Mouse (Mus musculus) kidney, embryonic 15.5 days (tissue): ENCODE measurements around the gene Tmem120a. TPM values are rescaled to one million over a fixed set of nuclear protein-coding genes. Genes with fewer than 3 reads are reported as not detected.
A peak's percentile ranks its signal among the peaks of the same experiment; 100 is the strongest.

Experiments
- ATAC-seq: fragments of 200-750 bp; cut with Nextera tagmentation; replicated peaks from 2 replicates; pipeline ENCODE4 v1.8.0; 2017; ENCODE audit warnings: moderate TSS enrichment; ENCODE audit not compliant: low FRiP score
- H3K27ac ChIP-seq: fragments of 300-500 bp; sonication (generic); 2 replicates; pipeline ENCODE4 v1.5.1; 2015; ENCODE audit warnings: mild to moderate bottlenecking, inconsistent platforms
- H3K27me3 ChIP-seq: fragments of 300-500 bp; sonication (generic); 2 replicates; pipeline ENCODE4 v1.6.1; 2015; ENCODE audit warnings: inconsistent platforms
- H3K36me3 ChIP-seq: fragments of 300-500 bp; sonication (generic); 2 replicates; pipeline ENCODE4 v1.6.1; 2015; ENCODE audit warnings: inconsistent platforms
- H3K4me1 ChIP-seq: fragments of 300-500 bp; sonication (generic); 2 replicates; pipeline ENCODE4 v1.6.1; 2015; ENCODE audit warnings: inconsistent platforms
- H3K4me2 ChIP-seq: fragments of 300-500 bp; sonication (generic); 2 replicates; pipeline ENCODE4 v1.6.1; 2015; ENCODE audit warnings: moderate library complexity, mild to moderate bottlenecking, inconsistent platforms
- H3K4me3 ChIP-seq: fragments of 300-500 bp; sonication (generic); replicated peaks from 2 replicates; pipeline ENCODE4 v1.5.1; 2015; ENCODE audit warnings: mild to moderate bottlenecking, inconsistent platforms
- H3K9ac ChIP-seq: fragments of 300-500 bp; sonication (generic); 2 replicates; pipeline ENCODE4 v1.6.1; 2015; ENCODE audit warnings: mild to moderate bottlenecking, inconsistent platforms
- H3K9me3 ChIP-seq: fragments of 300-500 bp; sonication (generic); replicated peaks from 2 replicates; pipeline ENCODE4 v1.6.1; 2016; ENCODE audit warnings: inconsistent platforms
- WGBS: fragments of 180-500 bp; shearing (Covaris S2); methylation state at CpG from one replicate; pipeline ENCODE4 v1.1.7; 2015; ENCODE audit warnings: mixed read lengths; 5-methylcytosine and 5-hydroxymethylcytosine counted together
- polyA plus RNA-seq: library from polyadenylated mRNA; unstranded; fragments of >200 nt; fragmentation: Nextera tagmentation; extraction: Ambion mirVana; gene quantifications from 2 replicates; pipeline ENCODE4 v1.2.1, GENCODE M21; 2015

Tmem120a gene
- polyA plus RNA-seq, 1 experiment from 2014 or later = 68.1 TPM

GRCm38 (mm10) chr5:135751041-135751440, 6.8 kb upstream of the Tmem120a start:
- 82% methylated on average over 1 of the region's 1 CpGs for WGBS
- Histone ChIP-seq H3K9me3 (peaks cover 7% of the 10 kb centered on the region), H3K36me3 (no peaks in the 10 kb centered on the region), H3K4me3 (no peak overlapping the region), H3K27me3 (no peaks in the 10 kb centered on the region), H3K4me2 (no peak overlapping the region), H3K27ac (no peak overlapping the region), H3K9ac (no peak overlapping the region), H3K4me1 (no peaks in the 10 kb centered on the region)
- no peak for ATAC-seq

GRCm38 (mm10) chr5:135744742-135745141, 494 bp upstream of the Tmem120a start:
- 21% methylated on average over 12 of the region's 12 CpGs for WGBS
- Histone ChIP-seq H3K27ac (peak overlapping the region; percentile 84), H3K4me1 (peaks cover 28% of the 10 kb centered on the region), H3K9ac (peak overlapping the region; percentile 34; the same call in 1 of the 2 replicates), H3K4me3 (peak overlapping the region; percentile 68), H3K36me3 (peaks cover 19% of the 10 kb centered on the region), H3K9me3 (peaks cover 7% of the 10 kb centered on the region), H3K27me3 (no peaks in the 10 kb centered on the region), H3K4me2 (peak overlapping the region; percentile 88)
- peak; percentile 20 for ATAC-seq

GRCm38 (mm10) chr5:135742941-135743740, 1.1 kb downstream of the Tmem120a start:
- 18% methylated on average over 18 of the region's 18 CpGs for WGBS
- Histone ChIP-seq H3K27me3 (no peaks in the 10 kb centered on the region), H3K27ac (peak overlapping the region; percentile 84), H3K9me3 (peaks cover 7% of the 10 kb centered on the region), H3K4me1 (peaks cover 30% of the 10 kb centered on the region), H3K4me2 (peak overlapping the region; percentile 88), H3K4me3 (peak overlapping the region; percentile 68), H3K36me3 (peaks cover 31% of the 10 kb centered on the region), H3K9ac (peak overlapping the region; percentile 66)
- ATAC-seq = peak; percentile 69

- Histone ChIP-seq H3K36me3 (peaks cover 40% of the 10 kb centered on the region), H3K4me3 (no peak overlapping the region), H3K9ac (no peak overlapping the region), H3K9me3 (no peaks in the 10 kb centered on the region), H3K4me1 (peaks cover 30% of the 10 kb centered on the region), H3K27ac (no peak overlapping the region), H3K4me2 (no peak overlapping the region), H3K27me3 (no peaks in the 10 kb centered on the region)
- 55% methylated on average over 10 of the region's 10 CpGs for WGBS
- no peak for ATAC-seq
These were observed 2.1 kb downstream of the Tmem120a start for GRCm38 (mm10) chr5:135742156-135742555.

GRCm38 (mm10) chr5:135738266-135738665, 6.0 kb downstream of the Tmem120a start:
- Histone ChIP-seq H3K9me3 (no peaks in the 10 kb centered on the region), H3K4me1 (peaks cover 17% of the 10 kb centered on the region), H3K27me3 (no peaks in the 10 kb centered on the region), H3K36me3 (peaks cover 79% of the 10 kb centered on the region), H3K4me3 (no peak overlapping the region), H3K9ac (no peak overlapping the region), H3K4me2 (no peak overlapping the region), H3K27ac (0 out of 2 replicates have a peak overlapping the region, but pooled peaks have one; percentile 6)
- ATAC-seq = no peak
- 18% methylated on average over 6 of the region's 6 CpGs for WGBS

GRCm38 (mm10) chr5:135737154-135737553, 7.1 kb downstream of the Tmem120a start:
- 79% methylated on average over 7 of the region's 7 CpGs for WGBS
- no peak overlapping the region for H3K27ac ChIP-seq
- H3K36me3 ChIP-seq = peaks cover 90% of the 10 kb centered on the region
- no peak overlapping the region for H3K4me2 ChIP-seq
- H3K4me1 ChIP-seq = peaks cover 6% of the 10 kb centered on the region; the same call in 1 of the 2 replicates
- no peaks in the 10 kb centered on the region for H3K9me3 ChIP-seq
- no peaks in the 10 kb centered on the region for H3K27me3 ChIP-seq
- H3K4me3 ChIP-seq = no peak overlapping the region
- no peak for ATAC-seq
- H3K9ac ChIP-seq = no peak overlapping the region

GRCm38 (mm10) chr5:135736544-135736943, 7.7 kb downstream of the Tmem120a start:
- 90% methylated on average over 16 of the region's 16 CpGs for WGBS
- Histone ChIP-seq H3K27ac (no peak overlapping the region), H3K36me3 (peaks cover 93% of the 10 kb centered on the region), H3K4me3 (no peak overlapping the region), H3K4me1 (0 out of 2 replicates have a peak, but pooled peaks cover 2% of the 10 kb centered on the region), H3K4me2 (no peak overlapping the region), H3K9me3 (no peaks in the 10 kb centered on the region), H3K9ac (no peak overlapping the region), H3K27me3 (no peaks in the 10 kb centered on the region)
- no peak for ATAC-seq

GRCm38 (mm10) chr5:135735741-135736140, 8.5 kb downstream of the Tmem120a start:
- ATAC-seq = no peak
- Histone ChIP-seq H3K36me3 (peaks cover 93% of the 10 kb centered on the region), H3K27me3 (no peaks in the 10 kb centered on the region), H3K4me1 (0 out of 2 replicates have a peak, but pooled peaks cover 2% of the 10 kb centered on the region), H3K9me3 (no peaks in the 10 kb centered on the region), H3K4me2 (no peak overlapping the region), H3K9ac (no peak overlapping the region), H3K27ac (no peak overlapping the region), H3K4me3 (no peak overlapping the region)
- 88% methylated on average over 13 of the region's 13 CpGs for WGBS

- peaks cover 95% of the 10 kb centered on the region for H3K36me3 ChIP-seq
- WGBS = 96% methylated on average over 42 of the region's 42 CpGs
- H3K4me1 ChIP-seq = 0 out of 2 replicates have a peak, but pooled peaks cover 2% of the 10 kb centered on the region
- H3K27ac ChIP-seq = no peak overlapping the region
- H3K27me3 ChIP-seq = no peaks in the 10 kb centered on the region
- H3K4me3 ChIP-seq = no peak overlapping the region
- H3K9me3 ChIP-seq = no peaks in the 10 kb centered on the region
- H3K9ac ChIP-seq = no peak overlapping the region
- ATAC-seq = no peak
- H3K4me2 ChIP-seq = no peak overlapping the region
These were observed 10.1 kb downstream of the Tmem120a start for GRCm38 (mm10) chr5:135734057-135734680.

- Histone ChIP-seq H3K27ac (no peak overlapping the region), H3K27me3 (no peaks in the 10 kb centered on the region), H3K4me1 (no peaks in the 10 kb centered on the region), H3K4me3 (no peak overlapping the region), H3K4me2 (no peak overlapping the region), H3K9me3 (no peaks in the 10 kb centered on the region), H3K36me3 (peaks cover 99% of the 10 kb centered on the region), H3K9ac (no peak overlapping the region)
- ATAC-seq = no peak
- WGBS = 93% methylated on average over 4 of the region's 4 CpGs
These were observed 11.2 kb downstream of the Tmem120a start for GRCm38 (mm10) chr5:135733071-135733470.

GRCm38 (mm10) chr5:135731322-135731721, 12.9 kb downstream of the Tmem120a start:
- Histone ChIP-seq H3K4me1 (peaks cover 11% of the 10 kb centered on the region), H3K9me3 (no peaks in the 10 kb centered on the region), H3K4me3 (no peak overlapping the region), H3K27me3 (no peaks in the 10 kb centered on the region), H3K27ac (no peak overlapping the region), H3K4me2 (no peak overlapping the region), H3K36me3 (peaks cover 82% of the 10 kb centered on the region), H3K9ac (no peak overlapping the region)
- 98% methylated on average over 16 of the region's 16 CpGs for WGBS
- ATAC-seq = no peak

- Histone ChIP-seq H3K4me2 (no peak overlapping the region), H3K27me3 (no peaks in the 10 kb centered on the region), H3K9me3 (no peaks in the 10 kb centered on the region), H3K9ac (no peak overlapping the region), H3K36me3 (peaks cover 78% of the 10 kb centered on the region), H3K4me3 (no peak overlapping the region), H3K27ac (no peak overlapping the region), H3K4me1 (peaks cover 15% of the 10 kb centered on the region)
- WGBS = 95% methylated on average over 10 of the region's 10 CpGs
- ATAC-seq = no peak
These were observed 13.3 kb downstream of the Tmem120a start for GRCm38 (mm10) chr5:135730916-135731315.
